Mouse (Mus musculus) fibroblast of lung, adult 2 months (primary cell): ENCODE data around the gene Gm20388.

Source experiments
- DNase-seq: peaks from one replicate; pipeline ENCODE4 v3.0.0-alpha.2; 2011; ENCODE audit warnings: low read depth

Gm20388 gene

DNA sequence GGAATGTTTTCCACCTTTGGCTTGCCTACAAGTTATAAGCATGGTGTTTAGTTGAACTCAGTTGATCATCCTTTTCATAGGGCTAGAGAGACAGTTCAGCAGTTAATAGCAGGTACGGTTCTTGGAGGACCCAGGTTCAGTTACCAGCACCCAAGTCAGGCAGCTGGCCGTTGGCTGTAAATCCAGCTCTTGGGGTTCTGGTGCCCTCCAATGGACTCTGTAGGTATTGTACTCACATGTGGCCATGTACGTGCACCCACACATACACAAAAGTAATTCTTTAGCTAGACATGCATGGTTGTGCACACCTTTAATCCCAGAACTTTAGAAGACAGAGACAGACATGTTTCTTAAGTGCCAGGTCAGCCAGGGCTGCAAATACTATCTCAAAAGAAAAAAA, 2478.7 kb downstream of the Gm20388 start:
- no peak for DNase-seq

DNA sequence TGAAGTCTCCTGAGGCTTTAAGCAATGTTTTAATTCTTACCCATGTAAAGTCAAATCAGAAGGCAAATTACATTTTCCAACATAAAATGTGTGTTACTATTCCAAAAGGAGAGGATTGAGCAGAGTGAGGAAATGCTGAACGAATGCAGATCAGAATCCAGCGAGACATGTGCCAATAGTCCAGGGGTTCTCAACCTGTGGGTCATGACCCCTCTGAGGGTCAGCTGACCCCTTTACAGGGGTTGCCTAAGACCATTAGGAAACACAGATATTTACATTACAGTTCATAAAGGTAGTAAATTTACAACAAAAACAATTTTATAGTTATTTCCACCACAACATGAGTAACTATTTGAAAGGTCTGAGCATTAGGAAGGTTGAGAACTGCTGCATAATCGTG, 2480.1 kb downstream of the Gm20388 start:
- DNase-seq, result no peak

- DNase-seq, result no peak
Measured at GRCm38 (mm10) chr8:122393717-122394116, 2483.1 kb downstream of the Gm20388 start.

- no peak for DNase-seq
Measured at GRCm38 (mm10) chr8:122395291-122395690, 2484.7 kb downstream of the Gm20388 start.

GRCm38 (mm10) chr8:122398186-122398585, 2487.5 kb downstream of the Gm20388 start:
- no peak for DNase-seq

DNA sequence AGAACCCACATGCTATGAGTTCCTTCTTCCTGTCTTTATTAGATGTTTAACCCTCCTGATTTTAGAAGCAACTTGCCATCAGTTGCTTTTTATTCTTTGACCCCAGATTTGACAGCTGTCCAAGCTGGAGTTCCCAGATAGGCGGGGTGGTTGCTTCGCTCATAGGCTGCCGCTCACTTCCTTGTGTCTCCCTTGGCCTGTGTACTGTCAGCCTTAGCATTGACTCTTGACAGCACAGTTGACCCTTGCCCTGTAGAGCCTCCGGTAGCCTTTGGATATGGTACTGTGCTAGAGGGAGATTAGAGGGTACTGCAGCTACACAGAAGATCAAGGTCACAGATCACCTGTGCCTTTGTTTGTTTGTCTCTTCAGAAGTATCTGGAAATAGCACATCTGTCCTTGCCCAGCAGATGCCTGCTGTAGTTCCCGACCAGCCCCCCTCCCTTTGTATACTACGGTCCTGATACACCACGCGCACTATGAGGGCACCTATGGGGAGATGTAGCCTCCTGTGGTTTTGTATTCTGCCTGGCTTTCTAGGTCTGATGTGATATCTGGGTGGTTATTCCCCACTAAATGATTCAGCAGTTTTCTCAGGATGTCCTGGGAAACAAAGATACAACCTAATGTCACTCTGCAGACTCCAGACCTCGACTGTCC, 2494.6 kb downstream of the Gm20388 start:
- DNase-seq, result no peak

DNA sequence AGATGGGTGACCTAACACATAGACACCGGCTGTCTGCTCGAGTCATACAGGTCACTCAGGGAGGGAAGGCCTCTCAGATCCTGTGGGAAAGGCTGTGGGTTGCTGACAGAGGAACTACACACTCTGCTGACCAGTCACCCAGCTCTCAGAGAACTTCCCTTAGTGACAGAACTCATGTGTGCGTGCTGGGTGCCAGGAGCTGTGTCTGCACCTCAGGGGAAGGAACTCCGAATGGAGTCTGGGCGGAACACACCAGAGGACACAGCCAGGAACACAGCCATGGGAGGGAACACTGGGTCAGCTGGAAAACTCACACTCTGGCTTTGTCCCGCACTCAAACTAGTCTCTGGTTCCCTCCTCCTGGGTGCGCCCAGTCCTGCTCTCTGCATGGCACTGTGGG, 2497.0 kb downstream of the Gm20388 start:
- DNase-seq, result no peak

- DNase-seq, result no peak
Measured at GRCm38 (mm10) chr8:122414311-122414710, 2503.7 kb downstream of the Gm20388 start.

DNA sequence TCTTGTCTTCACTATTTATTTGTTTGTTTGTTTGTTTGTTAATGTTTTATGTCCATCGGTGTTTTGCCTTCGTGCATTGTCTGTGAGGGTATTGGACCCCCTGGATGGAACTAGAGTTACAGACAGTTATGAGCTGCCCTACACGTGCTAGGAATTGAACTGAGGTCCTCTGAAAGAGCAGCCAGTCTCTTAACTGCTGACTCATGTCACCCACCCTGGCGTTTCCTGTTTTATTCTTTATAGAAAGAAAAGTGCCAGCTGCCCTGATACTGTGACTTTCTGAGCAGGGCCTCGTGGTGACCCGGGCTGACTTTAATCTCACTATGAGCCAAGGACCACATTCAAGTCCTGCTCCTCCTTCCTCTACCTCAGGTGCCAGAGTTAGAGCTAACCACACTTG, 2504.9 kb downstream of the Gm20388 start:
- no peak for DNase-seq

GRCm38 (mm10) chr8:122419881-122420555, 2509.4 kb downstream of the Gm20388 start:
- DNase-seq, result no peak

GRCm38 (mm10) chr8:122421376-122422070, 2510.9 kb downstream of the Gm20388 start, which contains the start of gene Il17c:
Il17c (plus strand) TSS chr8:122422020.
- no peak for DNase-seq

- DNase-seq, result no peak
Measured at GRCm38 (mm10) chr8:122423217-122423616, 2512.6 kb downstream of the Gm20388 start.

DNA sequence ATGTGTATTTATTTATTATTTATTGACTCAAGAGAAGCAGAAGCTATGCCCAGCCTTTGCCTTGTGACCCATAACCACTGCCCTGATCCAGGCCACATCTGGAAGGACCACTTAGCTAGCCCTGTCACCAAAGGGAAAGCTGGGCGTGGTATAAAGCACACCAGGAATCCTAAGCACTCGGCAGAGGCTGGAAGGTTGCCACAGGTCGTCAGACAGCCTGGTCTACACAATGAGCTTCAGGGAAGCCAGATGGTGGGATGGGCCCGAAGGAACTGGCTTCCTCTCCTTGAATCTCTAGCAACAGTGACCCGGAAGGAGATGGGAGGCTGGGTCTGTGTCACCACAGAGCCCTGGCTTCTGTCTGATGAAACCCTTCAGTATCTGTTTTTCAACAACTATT, 2513.0 kb downstream of the Gm20388 start:
- no peak for DNase-seq

GRCm38 (mm10) chr8:122426145-122426544, 2515.5 kb downstream of the Gm20388 start:
- DNase-seq, result no peak

GRCm38 (mm10) chr8:122427607-122428006, 2517.0 kb downstream of the Gm20388 start:
- DNase-seq, result no peak

GRCm38 (mm10) chr8:122428163-122428562, 2517.5 kb downstream of the Gm20388 start:
- DNase-seq, result no peak

- DNase-seq, result no peak
Measured at GRCm38 (mm10) chr8:122430058-122430636, 2519.5 kb downstream of the Gm20388 start.

- no peak for DNase-seq
Measured at GRCm38 (mm10) chr8:122430646-122431045, 2520.0 kb downstream of the Gm20388 start.

GRCm38 (mm10) chr8:122431694-122432442, 2521.2 kb downstream of the Gm20388 start:
- no peak for DNase-seq

- peak; percentile 28 for DNase-seq
Measured at GRCm38 (mm10) chr8:122432443-122433268, 2522.0 kb downstream of the Gm20388 start, which contains the start of gene Cyba. Cyba (minus strand) TSS chr8:122432930.
